Mouse (Mus musculus) megakaryocyte, embryonic 14.5 days (primary cell): ENCODE results near the gene Vps53.

Experiments used
- FLI1 ChIP-seq: IDR thresholded peaks from 2 replicates; pipeline ENCODE4 v1.6.1; 2012; ENCODE audit warnings: low read length, inconsistent platforms, mixed read lengths
- GATA1 ChIP-seq: IDR thresholded peaks from 3 replicates; pipeline ENCODE4 v1.6.1; 2012; ENCODE audit warnings: mixed read lengths, low read length, inconsistent platforms, borderline replicate concordance

DNA sequence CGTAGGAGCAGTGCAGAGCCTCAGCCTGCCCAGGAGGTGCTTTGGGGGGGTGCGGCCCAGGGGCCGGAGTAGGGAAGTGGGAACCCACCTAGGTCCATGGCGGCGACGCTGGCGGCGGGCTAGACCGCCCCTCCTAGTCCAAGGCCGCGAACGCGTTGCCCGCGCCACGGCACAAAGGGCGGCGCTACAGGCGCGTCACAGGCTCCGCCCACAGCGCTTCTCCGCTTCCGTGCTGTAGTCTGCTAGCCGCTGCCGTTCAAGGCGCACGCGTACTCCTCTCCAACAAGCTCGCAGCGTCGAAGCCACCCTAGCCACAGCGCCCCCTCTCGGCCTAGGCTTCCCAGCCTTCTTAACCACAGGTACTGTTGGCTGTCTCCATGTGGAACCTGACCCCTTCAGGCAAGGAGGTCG lies 37.9 kb upstream of the Vps53 start, which contains the start of the genes Dbil5 and Gemin4:
- no peak for TF ChIP-seq FLI1
- TF ChIP-seq GATA1: no peak
